Mouse (Mus musculus): ENCODE measurements at regions not wholly inside any gene's neighbourhood (a gene's known extent, or its start where the extent isn't known, plus 50 kb on each side); places are given as distances from the start of the nearest gene placed in this dataset.

- no peak for DNase-seq (ENCODE audit: low spot score in 2 of 2)
These were observed 119.3 kb upstream of the Tenm2 start for GRCm38 (mm10) chr11:37355074-37355473.

DNA sequence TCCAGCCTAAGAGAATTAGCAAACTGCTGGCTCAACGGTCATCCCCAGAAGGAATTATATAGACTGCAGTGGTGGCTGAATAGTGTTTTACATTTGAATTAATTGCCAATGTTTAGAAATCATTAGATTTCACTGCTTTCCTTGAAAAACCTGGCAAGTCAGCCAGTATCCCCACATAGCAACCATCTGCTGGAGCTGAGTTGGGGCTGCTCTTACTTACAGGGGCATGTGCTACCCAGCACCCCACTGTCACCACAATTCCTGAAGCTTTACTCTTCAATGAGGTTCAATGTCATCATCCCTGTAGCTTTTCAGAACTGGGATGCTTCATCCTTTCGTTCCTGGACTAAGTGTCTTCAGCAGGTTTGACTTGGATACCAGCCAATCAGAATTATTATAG is 73.9 kb upstream of the Tenm2 start:
- DNase-seq (ENCODE audit: low spot score in 2 of 2), result no peak

GRCm38 (mm10) chr11:37306656-37307055 is 70.9 kb upstream of the Tenm2 start:
- DNase-seq (ENCODE audit: low spot score in 2 of 2), result no peak

Small RNAs in the stretch of these regions (microRNA-seq; reads per million reads assigned to microRNA genes)
- gene Gm25693, result 0 reads per million in 2 experiments
